Mouse (Mus musculus): ENCODE measurements around the gene Gm12216. TPM values are rescaled to one million over a fixed set of nuclear protein-coding genes. Genes with fewer than 3 reads are reported as not detected.
A peak's percentile ranks its signal among the peaks of the same experiment; 100 is the strongest.

Gm12216 gene
- total RNA-seq, 4 experiments from 2014 or later: 4.1 to 12.6 (median 9.8) TPM

- DNase-seq: no peak
Measured at GRCm38 (mm10) chr11:53821230-53821944, 37.7 kb downstream of the Gm12216 start.

GRCm38 (mm10) chr11:53820516-53821170 is 38.4 kb downstream of the Gm12216 start:
- no peak for DNase-seq

- no peak for DNase-seq
Measured at GRCm38 (mm10) chr11:53819511-53819910, 39.5 kb downstream of the Gm12216 start.

- no peak for DNase-seq
Measured at GRCm38 (mm10) chr11:53818794-53819193, 40.3 kb downstream of the Gm12216 start.

GRCm38 (mm10) chr11:53816841-53817375 is 42.1 kb downstream of the Gm12216 start:
- DNase-seq: no peak

GRCm38 (mm10) chr11:53814810-53815209 is 44.2 kb downstream of the Gm12216 start:
- DNase-seq: no peak

- peak; percentile 61 for DNase-seq
Measured at GRCm38 (mm10) chr11:53813001-53813868, 45.8 kb downstream of the Gm12216 start.

GRCm38 (mm10) chr11:53811312-53811711 is 47.7 kb downstream of the Gm12216 start:
- no peak for DNase-seq

- no peak for DNase-seq
Measured at GRCm38 (mm10) chr11:53810749-53811148, 48.3 kb downstream of the Gm12216 start.

- no peak for DNase-seq
Measured at GRCm38 (mm10) chr11:53810156-53810555, 48.9 kb downstream of the Gm12216 start.

- DNase-seq: no peak
Measured at GRCm38 (mm10) chr11:53809354-53809753, 49.7 kb downstream of the Gm12216 start.

- peak; percentile 69 for DNase-seq
Measured at GRCm38 (mm10) chr11:53805786-53806185, 53.3 kb downstream of the Gm12216 start.

GRCm38 (mm10) chr11:53804569-53805344 is 54.3 kb downstream of the Gm12216 start:
- no peak for DNase-seq

GRCm38 (mm10) chr11:53803494-53803893 is 55.6 kb downstream of the Gm12216 start:
- no peak for DNase-seq

- DNase-seq: no peak
Measured at GRCm38 (mm10) chr11:53803093-53803492, 56.0 kb downstream of the Gm12216 start.

GRCm38 (mm10) chr11:53800975-53801374 is 58.1 kb downstream of the Gm12216 start:
- DNase-seq: no peak

GRCm38 (mm10) chr11:53800036-53800435 is 59.0 kb downstream of the Gm12216 start:
- DNase-seq: no peak

- DNase-seq: no peak
Measured at GRCm38 (mm10) chr11:53798041-53798711, 60.9 kb downstream of the Gm12216 start.

GRCm38 (mm10) chr11:53797386-53797920 is 61.6 kb downstream of the Gm12216 start:
- no peak for DNase-seq

GRCm38 (mm10) chr11:53796409-53797151 is 62.5 kb downstream of the Gm12216 start:
- peak; percentile 72 for DNase-seq

Measured in adrenal gland, adult 8-10 months (tissue).